Mouse (Mus musculus) liver, embryonic 16.5 days (tissue): Measurements from ENCODE around the gene Kat6b. TPM values are rescaled to one million over a fixed set of nuclear protein-coding genes. Genes with fewer than 3 reads are reported as not detected.
"Not testable (repeated sequence)": the region's sequence is repeated elsewhere in the genome, so short reads cannot be mapped to it uniquely, and the experiment has no call there.

Experiments used
- ATAC-seq: fragments of 200-750 bp; cut with Nextera tagmentation; 2 replicates; pipeline ENCODE4 v1.8.0; 2017; ENCODE audit warnings: low read depth, mild to moderate bottlenecking, moderate number of reproducible peaks, moderate library complexity
- H3K27ac ChIP-seq: fragments of 300-500 bp; sonication (generic); 2 replicates; pipeline ENCODE4 v1.5.1; 2014; ENCODE audit warnings: mild to moderate bottlenecking, low read length
- H3K27me3 ChIP-seq: fragments of 300-500 bp; sonication (generic); 2 replicates; pipeline ENCODE4 v1.6.1; 2014; ENCODE audit warnings: low read depth, low read length, mixed read lengths; ENCODE audit not compliant: control insufficient read depth, insufficient read depth
- H3K36me3 ChIP-seq: fragments of 300-500 bp; sonication (generic); 2 replicates; pipeline ENCODE4 v1.6.1; 2014; ENCODE audit warnings: mild to moderate bottlenecking; ENCODE audit not compliant: control insufficient read depth, insufficient read depth
- H3K4me1 ChIP-seq: fragments of 300-500 bp; sonication (generic); 2 replicates; pipeline ENCODE4 v1.6.1; 2014; ENCODE audit warnings: low read depth, low read length, mixed read lengths; ENCODE audit not compliant: control insufficient read depth
- H3K4me2 ChIP-seq: fragments of 300-500 bp; sonication (generic); 2 replicates; pipeline ENCODE4 v1.6.1; 2014; ENCODE audit warnings: low read depth, low read length, mixed read lengths
- H3K4me3 ChIP-seq: fragments of 300-500 bp; sonication (generic); 2 replicates; pipeline ENCODE4 v1.5.1; 2014; ENCODE audit warnings: low read depth, mild to moderate bottlenecking, low read length
- H3K9ac ChIP-seq: fragments of 300-500 bp; sonication (generic); 2 replicates; pipeline ENCODE4 v1.6.1; 2014; ENCODE audit warnings: low read depth, low read length
- H3K9me3 ChIP-seq: fragments of 300-500 bp; sonication (generic); replicated peaks from 2 replicates; pipeline ENCODE4 v1.6.1; 2016; ENCODE audit warnings: low read length; ENCODE audit not compliant: control insufficient read depth
- WGBS: fragments of 180-500 bp; shearing (Covaris S2); extraction: QIAGEN DNeasy Blood & Tissue Kit; methylation state at CpG from one replicate; pipeline ENCODE4 v1.1.7; 2014; ENCODE audit not compliant: insufficient replicate concordance; 5-methylcytosine and 5-hydroxymethylcytosine counted together
- polyA plus RNA-seq: library from polyadenylated mRNA; unstranded; fragments of >200 nt; fragmentation: Nextera tagmentation; extraction: Ambion mirVana; gene quantifications from 2 replicates; pipeline ENCODE4 v1.2.1, GENCODE M21; 2015

The Kat6b gene
- polyA plus RNA-seq, 1 experiment from 2014 or later: 1.7 TPM

DNA sequence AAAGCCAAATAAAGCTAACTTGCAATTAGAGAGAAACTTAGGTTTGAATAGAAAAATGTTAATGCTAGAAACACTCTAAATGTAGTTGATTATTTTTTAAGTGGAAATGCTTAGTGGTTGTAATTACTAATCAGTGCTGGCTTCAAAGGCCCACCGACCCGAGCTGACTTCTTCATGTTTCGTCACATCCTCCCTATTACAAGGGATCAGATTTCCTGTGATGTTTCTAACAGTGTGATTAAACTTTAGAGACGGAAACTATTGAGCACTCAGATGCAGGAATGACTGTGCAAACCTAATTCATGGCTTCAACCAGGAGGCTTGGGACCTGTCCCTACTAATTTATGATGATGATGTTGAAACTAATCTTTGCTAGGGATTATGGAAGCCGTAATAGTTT, 25.8 kb downstream of the Kat6b start:
- Histone ChIP-seq H3K27ac (no peak overlapping the region), H3K4me2 (no peak overlapping the region), H3K4me1 (peaks cover 1% of the 10 kb centered on the region), H3K4me3 (no peak overlapping the region), H3K36me3 (no peaks in the 10 kb centered on the region), H3K9me3 (no peaks in the 10 kb centered on the region), H3K27me3 (no peaks in the 10 kb centered on the region), H3K9ac (no peak overlapping the region)
- WGBS: 67% methylated on average over 5 of the region's 5 CpGs
- no peak for ATAC-seq

GRCm38 (mm10) chr14:21509111-21509905, 28.1 kb downstream of the Kat6b start:
- Histone ChIP-seq H3K27me3 (no peaks in the 10 kb centered on the region), H3K9me3 (no peaks in the 10 kb centered on the region), H3K36me3 (no peaks in the 10 kb centered on the region), H3K4me3 (no peak overlapping the region), H3K4me1 (no peaks in the 10 kb centered on the region), H3K4me2 (no peak overlapping the region), H3K9ac (no peak overlapping the region), H3K27ac (no peak overlapping the region)
- 47% methylated on average over 3 of the region's 3 CpGs for WGBS
- no peak for ATAC-seq

DNA sequence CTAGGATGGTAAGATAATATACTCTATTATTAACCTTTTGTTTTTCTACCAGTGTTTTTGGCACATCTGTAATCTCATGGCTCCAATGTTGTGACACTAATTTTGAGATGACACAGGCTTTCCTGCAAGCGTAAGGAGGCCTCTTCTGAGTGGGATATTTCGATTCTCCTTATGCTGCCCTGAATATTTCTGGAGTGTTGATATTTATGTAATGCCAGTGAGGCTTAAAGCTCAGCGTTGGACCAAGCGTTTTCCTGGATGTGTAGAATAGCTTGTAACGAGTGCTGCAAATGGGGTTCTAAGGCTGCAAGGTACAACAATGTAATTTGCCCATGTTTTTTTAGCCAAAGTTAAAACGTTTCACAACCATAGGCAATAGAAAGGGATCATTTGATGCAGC, 30.2 kb downstream of the Kat6b start:
- H3K4me3 ChIP-seq: no peak overlapping the region
- H3K4me1 ChIP-seq: no peaks in the 10 kb centered on the region
- no peaks in the 10 kb centered on the region for H3K27me3 ChIP-seq
- H3K9me3 ChIP-seq: no peaks in the 10 kb centered on the region
- ATAC-seq: no peak
- no peaks in the 10 kb centered on the region for H3K36me3 ChIP-seq
- no peak overlapping the region for H3K27ac ChIP-seq
- no peak overlapping the region for H3K4me2 ChIP-seq
- H3K9ac ChIP-seq: no peak overlapping the region
- WGBS: 73% methylated on average over 6 of the region's 6 CpGs

DNA sequence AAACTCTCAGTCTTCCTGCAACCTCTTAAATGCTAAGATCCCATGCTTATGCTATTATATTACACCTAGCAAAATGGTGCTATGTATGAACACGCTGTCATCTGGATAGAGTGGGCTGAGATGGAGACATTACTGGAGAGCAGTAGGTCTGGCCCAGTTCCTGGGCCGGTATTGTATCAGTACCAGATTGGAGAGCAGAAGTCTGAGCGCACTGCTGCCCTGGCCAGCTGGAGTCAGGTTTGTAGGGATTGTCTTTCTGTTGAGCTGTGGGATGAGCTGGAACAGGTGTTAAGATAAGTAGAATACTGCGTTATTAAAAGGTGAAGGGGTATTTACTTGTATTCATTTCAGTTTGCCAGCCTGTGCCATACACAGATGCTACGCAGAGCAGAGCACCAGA, 34.3 kb downstream of the Kat6b start:
- Histone ChIP-seq H3K4me1 (peaks cover 10% of the 10 kb centered on the region), H3K36me3 (peaks cover 3% of the 10 kb centered on the region), H3K27ac (no peak overlapping the region), H3K9me3 (no peaks in the 10 kb centered on the region), H3K4me3 (no peak overlapping the region), H3K9ac (no peak overlapping the region), H3K27me3 (no peaks in the 10 kb centered on the region), H3K4me2 (no peak overlapping the region)
- 80% methylated on average over 5 of the region's 5 CpGs for WGBS
- no peak for ATAC-seq

- 46% methylated on average over 3 of the region's 3 CpGs for WGBS
- H3K9me3 ChIP-seq: no peaks in the 10 kb centered on the region
- H3K36me3 ChIP-seq: peaks cover 3% of the 10 kb centered on the region
- no peaks in the 10 kb centered on the region for H3K27me3 ChIP-seq
- no peak overlapping the region for H3K27ac ChIP-seq
- H3K9ac ChIP-seq: no peak overlapping the region
- peaks cover 15% of the 10 kb centered on the region for H3K4me1 ChIP-seq
- no peak overlapping the region for H3K4me3 ChIP-seq
- H3K4me2 ChIP-seq: peak overlapping the region; percentile 30; the same call in 1 of the 2 replicates
- no peak for ATAC-seq
Observed at GRCm38 (mm10) chr14:21519307-21519706, 38.1 kb downstream of the Kat6b start.

DNA sequence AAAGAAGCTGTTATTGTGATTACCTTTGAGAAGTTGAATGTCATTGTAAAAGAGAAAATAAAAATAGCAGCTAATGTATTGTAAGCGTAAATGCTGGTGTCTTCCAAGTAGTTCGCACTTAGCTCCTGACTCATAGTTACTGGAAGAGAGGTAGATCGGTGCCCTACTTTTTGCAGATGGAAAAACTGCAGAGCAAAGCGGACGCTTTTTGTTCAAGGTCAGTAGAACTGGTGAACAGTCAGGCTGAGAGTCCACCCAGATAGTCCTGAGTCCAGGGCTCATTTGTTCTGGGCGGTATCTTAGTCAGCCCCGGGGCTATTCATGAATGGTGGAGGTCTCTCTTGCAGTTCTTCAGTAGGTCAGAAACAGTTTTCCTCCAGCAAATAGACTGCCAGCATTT, 39.3 kb downstream of the Kat6b start:
- Histone ChIP-seq H3K27ac (no peak overlapping the region), H3K4me2 (no peak overlapping the region), H3K4me1 (peaks cover 15% of the 10 kb centered on the region), H3K9ac (no peak overlapping the region), H3K9me3 (no peaks in the 10 kb centered on the region), H3K36me3 (peaks cover 3% of the 10 kb centered on the region), H3K4me3 (no peak overlapping the region), H3K27me3 (no peaks in the 10 kb centered on the region)
- WGBS: 80% methylated on average over 7 of the region's 7 CpGs
- no peak for ATAC-seq

DNA sequence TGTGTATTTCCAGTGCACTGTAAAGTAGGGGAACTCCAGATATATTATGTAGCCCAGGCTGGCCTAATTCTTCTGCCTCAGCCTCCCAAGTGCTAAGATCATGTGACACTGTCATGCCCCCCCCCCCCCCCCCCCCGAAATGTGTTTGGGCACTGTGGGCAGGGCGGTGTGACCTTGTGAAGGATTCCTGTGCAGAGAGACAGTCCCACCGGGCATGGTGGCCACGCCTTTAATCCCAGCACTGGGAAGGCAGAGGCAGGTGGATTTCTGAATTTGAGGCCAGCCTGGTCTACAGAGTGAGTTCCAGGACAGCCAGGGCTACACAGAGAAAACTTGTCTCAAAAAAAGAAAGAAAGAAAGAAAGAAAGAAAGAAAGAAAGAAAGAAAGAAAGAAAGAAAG, 40.3 kb downstream of the Kat6b start:
- peaks cover 15% of the 10 kb centered on the region for H3K4me1 ChIP-seq
- WGBS: 84% methylated on average over 3 of the region's 4 CpGs
- H3K4me2 ChIP-seq, H3K4me3 ChIP-seq, ATAC-seq, H3K36me3 ChIP-seq, H3K9me3 ChIP-seq, H3K27me3 ChIP-seq, H3K9ac ChIP-seq, H3K27ac ChIP-seq: not testable (repeated sequence)

DNA sequence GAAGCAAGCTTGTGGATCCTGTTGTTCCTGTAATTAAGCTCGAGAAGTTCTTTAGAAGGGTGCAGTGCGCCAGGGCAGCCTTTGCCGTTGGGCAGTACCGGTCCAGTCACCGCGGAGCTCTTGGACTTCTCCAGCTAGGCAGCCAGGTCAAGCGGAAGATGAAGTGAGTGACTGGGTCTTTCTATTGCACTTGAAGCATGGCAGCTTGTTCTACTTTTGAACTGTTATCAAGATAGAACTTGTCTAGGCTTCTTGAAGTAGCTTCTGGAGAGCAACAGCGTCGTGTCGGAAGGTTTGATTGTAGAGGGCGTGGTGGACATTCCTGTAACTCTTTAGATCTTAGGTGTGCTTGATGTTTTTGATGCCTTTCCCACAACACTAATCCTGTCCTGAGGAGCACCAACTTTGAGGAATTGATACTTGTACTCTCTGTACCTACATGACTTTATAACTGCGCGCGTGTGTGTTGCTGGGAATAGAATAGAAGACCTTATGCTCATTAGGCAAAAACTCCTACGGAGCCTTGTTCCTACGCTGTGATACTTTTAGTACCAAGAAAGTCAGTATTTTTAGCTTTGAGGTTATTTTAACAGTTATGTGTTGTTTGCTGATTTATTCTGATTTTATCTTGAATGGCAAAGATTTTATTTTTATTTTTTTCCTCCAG, 41.2 kb downstream of the Kat6b start:
- peaks cover 15% of the 10 kb centered on the region for H3K4me1 ChIP-seq
- no peak for ATAC-seq
- no peak overlapping the region for H3K4me3 ChIP-seq
- no peaks in the 10 kb centered on the region for H3K27me3 ChIP-seq
- no peak overlapping the region for H3K9ac ChIP-seq
- no peak overlapping the region for H3K27ac ChIP-seq
- 76% methylated on average over 16 of the region's 16 CpGs for WGBS
- H3K9me3 ChIP-seq: no peaks in the 10 kb centered on the region
- no peak overlapping the region for H3K4me2 ChIP-seq
- H3K36me3 ChIP-seq: no peaks in the 10 kb centered on the region

DNA sequence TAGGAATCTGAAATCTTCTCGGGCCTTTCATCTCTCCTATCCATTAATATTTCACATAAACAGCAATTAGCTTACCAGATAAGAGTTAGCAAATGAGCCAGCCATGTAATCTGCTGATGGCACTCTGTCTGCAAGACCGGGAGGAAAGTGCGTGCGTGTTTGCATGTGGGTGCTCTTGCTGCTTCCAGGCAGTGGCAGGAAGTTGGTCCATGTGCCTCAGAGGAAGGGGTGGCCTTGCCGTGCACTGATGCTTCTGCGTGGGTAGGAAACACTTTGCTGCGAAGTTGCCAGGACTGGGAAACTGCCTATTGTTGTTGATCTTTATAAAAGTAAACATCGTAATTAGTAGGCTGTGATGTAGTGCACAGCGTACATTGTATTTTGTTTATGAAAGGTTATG, 42.0 kb downstream of the Kat6b start:
- H3K9ac ChIP-seq: no peak overlapping the region
- H3K4me3 ChIP-seq: no peak overlapping the region
- no peaks in the 10 kb centered on the region for H3K27me3 ChIP-seq
- WGBS: 32% methylated on average over 9 of the region's 9 CpGs
- no peak overlapping the region for H3K4me2 ChIP-seq
- no peaks in the 10 kb centered on the region for H3K36me3 ChIP-seq
- no peaks in the 10 kb centered on the region for H3K9me3 ChIP-seq
- ATAC-seq: no peak
- no peak overlapping the region for H3K27ac ChIP-seq
- H3K4me1 ChIP-seq: peaks cover 15% of the 10 kb centered on the region
